Mouse (Mus musculus) lung, postnatal 36 days (tissue): ENCODE data around the gene Saa3.
"Not testable (repeated sequence)": the region's sequence is repeated elsewhere in the genome, so short reads cannot be mapped to it uniquely, and the experiment has no call there.

Source experiments
- DNase-seq: peaks from one replicate; pipeline ENCODE4 v3.0.0; 2022; ENCODE audit warnings: mixed read lengths

Gene Saa3

DNA sequence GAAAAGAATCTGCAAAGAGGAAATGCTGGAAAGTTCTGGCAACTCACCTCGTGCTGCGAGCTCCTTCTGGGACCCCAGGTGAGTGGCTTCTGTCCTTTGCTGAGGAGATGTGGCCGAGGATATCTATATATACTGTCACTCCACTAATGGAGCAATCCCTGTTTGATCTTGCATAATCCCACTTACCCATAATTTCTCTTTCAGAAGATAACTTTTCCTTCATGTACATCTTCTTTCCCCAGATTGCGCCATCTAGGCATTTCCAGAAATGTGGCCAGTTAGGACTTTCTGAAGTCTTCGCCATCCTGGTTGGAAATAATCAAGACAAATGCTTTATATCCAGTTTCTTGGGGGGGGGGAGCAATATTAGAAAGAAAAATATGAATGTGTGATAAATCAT, at the start of gene Saa3:
Gene Saa3 (minus strand): TSS at position 101 of the 400 bp plus-strand sequence.
- DNase-seq, result no peak

DNA sequence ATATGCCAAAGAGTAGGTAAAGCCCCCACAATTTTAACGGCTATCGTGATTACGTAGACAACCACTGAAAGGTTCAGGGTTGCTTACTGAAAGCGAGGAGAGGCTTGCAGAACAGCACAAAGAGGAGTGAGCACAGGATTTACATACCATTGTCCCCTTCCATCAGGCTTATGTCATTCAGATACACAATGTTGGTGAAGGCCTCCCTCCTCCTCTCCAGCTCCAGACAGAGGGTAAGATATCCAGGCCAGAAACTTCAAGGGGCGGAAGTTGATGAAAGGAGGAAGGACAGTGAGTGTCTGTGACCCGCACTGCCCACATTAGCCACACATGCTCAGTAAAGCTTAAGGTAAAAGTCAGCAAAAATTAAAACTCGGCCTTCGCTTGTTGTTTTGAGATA, 49.2 kb upstream of the Saa3 start:
- no peak for DNase-seq

GRCm38 (mm10) chr7:46762601-46763000, 47.1 kb upstream of the Saa3 start:
- no peak for DNase-seq

- no peak for DNase-seq
Measured at GRCm38 (mm10) chr7:46761049-46761795, 45.7 kb upstream of the Saa3 start.

DNA sequence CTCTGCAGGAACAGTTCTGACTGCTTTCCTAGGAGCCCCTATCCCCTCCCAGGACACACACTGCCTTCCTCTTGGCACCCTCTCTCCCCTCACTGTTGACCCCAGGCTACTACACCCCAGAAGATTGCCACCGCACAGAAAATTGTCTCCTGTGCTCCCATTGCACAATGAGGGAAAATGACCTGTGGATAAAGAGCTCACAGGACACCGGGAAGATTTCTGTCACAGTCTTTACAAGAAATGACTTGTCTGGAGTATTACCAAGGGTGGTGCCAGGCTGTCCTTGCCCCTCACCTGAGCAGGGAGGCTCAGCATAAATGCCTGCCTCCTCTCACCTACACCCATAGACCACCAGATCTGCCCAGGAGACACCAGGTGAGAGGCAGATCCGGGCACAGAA, 36.0 kb upstream of the Saa3 start, which contains the start of gene Saa2:
Gene Saa2 (plus strand): TSS at position 301 of the 400 bp plus-strand sequence.
- no peak for DNase-seq

DNA sequence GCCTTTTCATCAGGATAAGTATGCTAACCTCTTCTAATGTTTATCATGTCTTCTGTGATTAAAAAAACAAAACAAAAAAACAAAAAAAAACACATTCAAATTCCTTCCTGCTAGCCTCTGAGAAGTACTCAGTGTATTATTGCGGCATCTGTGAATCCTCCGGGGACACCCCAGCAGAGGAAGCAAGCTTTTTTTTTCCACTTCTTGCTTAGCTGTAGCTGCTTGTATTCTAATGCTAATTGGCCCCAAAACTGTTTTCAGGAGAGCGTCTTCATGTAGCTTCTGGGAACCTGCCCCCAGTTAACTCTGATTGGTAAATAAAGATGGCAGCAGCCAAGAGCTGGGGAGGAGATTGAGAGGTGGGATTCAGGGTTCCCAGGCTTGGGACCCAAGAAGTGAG, 33.0 kb upstream of the Saa3 start:
- DNase-seq, result peak; percentile 30

DNA sequence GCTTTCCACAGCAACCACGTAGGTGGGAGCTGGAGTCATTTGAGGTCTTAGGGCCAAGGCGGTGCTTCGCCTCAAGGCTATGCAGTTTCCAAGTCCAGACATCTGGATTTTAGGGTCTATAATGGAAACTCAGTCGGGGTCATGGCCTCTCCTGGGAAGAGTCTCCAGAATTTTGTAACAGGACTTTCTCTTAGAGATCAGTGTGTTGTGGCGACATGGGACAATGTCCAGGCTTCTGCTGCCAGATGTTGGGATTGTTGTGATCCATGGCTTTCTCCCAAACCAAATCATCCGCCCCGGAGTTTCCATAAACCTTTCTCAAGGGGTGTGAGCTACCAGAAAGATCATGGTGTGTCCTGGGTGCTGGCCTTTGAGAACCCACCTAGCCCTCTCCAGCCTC, 30.9 kb upstream of the Saa3 start:
- peak; percentile 21 for DNase-seq

DNA sequence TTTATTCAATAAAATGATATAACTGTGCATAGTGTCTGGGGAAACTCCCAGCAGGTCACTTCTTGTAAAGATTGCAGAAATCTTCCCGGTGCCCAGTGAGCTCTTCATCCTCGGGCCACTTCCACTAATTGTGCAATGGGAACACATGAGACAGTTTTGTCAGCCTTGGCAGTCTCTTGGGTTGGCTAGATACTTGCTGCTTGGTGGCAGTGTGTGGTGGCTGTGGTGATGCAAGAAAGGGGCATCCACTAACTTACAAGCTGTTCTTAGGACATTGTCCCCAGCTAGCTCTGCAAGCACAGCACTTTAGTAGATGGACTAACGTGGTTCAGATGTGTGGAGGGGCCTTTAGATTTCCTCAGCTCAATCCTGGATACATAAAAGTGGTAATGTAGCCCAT, 30.3 kb upstream of the Saa3 start:
- peak; percentile 63 for DNase-seq

DNA sequence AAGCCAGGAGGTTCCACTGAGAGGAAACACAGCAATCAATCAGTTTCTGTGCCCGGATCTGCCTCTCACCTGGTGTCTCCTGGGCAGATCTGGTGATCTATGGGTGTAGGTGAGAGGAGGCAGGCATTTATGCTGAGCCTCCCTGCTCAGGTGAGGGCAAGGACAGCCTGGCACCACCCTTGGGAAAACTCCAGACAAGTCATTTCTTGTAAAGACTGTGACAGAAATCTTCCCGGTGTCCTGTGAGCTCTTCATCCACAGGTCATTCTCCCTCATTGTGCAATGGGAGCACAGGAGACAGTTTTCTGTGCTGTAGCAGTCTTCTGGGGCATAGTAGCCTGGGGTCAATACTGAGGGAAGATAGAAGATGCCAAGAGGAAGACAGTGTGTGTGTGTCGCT, 27.4 kb upstream of the Saa3 start, which contains the start of gene Saa1:
Gene Saa1 (minus strand): TSS at position 101 of the 400 bp plus-strand sequence.
- DNase-seq, result not testable (repeated sequence)

- not testable (repeated sequence) for DNase-seq
Measured at GRCm38 (mm10) chr7:46740041-46740440, 24.5 kb upstream of the Saa3 start.

GRCm38 (mm10) chr7:46738561-46739460, 23.3 kb upstream of the Saa3 start:
- DNase-seq, result peak; percentile 64

DNA sequence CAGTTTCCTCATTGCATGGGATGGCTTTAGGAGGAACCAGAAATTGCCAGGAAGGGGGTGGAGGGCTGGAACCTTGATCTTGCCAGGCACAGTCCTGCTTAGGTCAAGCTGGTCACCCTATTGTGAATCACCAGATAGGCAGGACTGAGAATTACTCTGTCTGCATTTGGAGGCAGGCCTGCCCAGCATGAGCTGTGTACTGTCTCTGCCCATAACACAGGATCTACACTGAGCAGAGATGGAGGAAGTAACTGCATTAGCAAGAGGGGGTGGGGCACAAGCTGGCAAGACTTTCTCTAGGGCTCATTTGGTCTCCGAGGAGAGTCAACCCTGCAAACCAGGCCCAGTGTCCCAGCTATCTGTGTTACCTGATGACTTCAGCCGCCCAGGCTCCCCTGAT, 19.5 kb upstream of the Saa3 start:
- peak; percentile 54 for DNase-seq

DNA sequence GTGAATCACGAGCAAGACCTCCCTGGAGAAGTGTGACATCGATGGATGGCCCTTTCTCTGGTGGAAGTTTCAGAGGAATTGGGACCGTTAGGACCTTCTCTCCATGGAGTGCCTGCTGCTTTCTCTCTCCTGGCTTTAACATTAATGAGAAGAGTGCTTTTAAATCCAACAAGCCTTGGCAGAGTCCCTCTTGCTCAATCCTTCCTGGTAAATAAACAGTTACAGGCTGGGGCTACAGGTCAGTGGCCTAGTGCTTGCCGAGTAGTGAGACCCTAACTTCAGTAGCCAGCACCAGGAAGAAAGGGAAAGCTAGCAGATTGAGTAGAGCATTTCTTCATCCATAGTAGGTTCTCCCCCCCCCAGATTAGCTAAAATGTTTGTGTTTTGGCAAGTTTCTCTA, 17.0 kb upstream of the Saa3 start, which contains the start of gene Saa4:
Gene Saa4 (minus strand): TSS at position 146 of the 400 bp plus-strand sequence.
- no peak for DNase-seq

GRCm38 (mm10) chr7:46727584-46727983, 12.1 kb upstream of the Saa3 start:
- no peak for DNase-seq

DNA sequence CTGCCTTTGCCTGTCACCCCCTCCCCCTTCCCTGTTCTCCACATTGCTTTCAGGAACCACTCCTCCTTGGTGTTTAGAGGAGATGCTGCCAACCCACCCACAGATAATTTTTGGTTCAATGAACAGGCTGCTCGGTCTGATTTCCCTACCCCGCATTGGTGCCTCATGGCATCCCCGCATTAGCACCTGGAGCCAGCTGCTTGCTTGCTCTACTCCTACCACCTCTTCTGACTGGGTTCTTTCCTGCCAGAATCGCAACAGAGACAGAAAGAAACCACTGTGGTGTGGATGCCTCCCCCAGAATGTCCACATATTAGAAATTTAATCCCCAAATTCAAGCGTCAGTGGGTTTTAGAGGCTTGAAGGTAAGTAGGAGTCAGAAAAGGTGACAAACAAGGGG, 8.9 kb upstream of the Saa3 start:
- DNase-seq, result no peak

DNA sequence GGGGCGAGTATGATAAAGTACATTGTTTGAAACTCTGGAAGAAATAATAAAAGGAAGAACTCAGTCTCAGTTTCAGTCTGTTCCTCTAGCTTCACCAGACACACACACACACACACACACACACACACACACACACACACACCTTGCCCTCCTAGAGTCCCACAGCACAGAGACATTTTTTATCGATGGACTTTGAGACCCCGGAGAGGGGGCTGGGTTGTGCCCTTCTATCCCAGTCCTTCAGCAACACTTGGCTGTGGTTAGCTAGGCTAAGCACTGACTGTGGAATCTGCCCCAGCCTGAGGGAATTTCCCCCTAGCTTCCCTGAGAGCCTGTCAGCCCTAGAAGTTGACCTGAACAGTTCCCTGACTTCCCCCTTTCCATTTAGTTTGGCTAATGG, 8.3 kb upstream of the Saa3 start:
- no peak for DNase-seq

DNA sequence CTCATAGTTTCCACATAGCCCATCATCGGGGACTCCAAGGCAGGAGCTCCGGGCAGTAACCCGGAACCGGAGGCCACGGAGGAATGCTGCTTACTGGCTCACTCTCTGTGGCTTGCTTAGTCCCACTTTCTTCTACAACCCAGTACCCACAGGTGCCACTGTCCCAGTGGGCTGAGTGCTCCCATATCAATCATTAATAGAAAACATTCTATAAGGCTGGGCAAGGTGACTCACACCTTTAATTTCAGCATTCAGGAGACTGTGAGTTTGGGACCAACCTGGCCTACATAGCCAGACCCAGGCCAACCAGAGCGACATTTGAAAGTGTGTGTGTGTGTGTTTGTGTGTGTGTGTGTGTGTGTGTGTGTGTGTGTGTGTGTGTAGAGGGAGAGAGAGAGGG, 7.9 kb upstream of the Saa3 start:
- DNase-seq, result no peak

DNA sequence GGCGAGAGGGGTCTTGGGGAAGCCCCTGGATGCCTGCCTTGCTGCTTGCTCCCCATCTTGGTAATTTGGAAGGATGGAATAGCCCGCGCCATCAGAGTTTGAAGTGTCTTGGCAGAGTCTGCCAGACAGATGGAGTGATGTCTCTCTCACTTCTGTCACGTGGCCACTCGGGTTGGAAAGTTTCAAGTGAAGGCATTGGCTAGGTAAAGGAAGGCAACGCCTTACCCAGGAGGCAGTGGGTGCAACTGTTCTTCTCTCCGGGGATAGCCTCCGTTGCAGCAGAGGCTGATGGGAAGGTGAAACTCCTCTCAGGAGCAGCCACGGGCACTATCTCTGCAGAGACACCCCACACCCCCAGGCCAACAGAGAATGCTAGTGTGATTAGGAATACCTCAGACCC, 5.0 kb upstream of the Saa3 start:
- peak; percentile 25 for DNase-seq

- DNase-seq, result peak; percentile 91
Measured at GRCm38 (mm10) chr7:46719526-46719925, 4.0 kb upstream of the Saa3 start.

GRCm38 (mm10) chr7:46718591-46719270, 3.2 kb upstream of the Saa3 start:
- no peak for DNase-seq

GRCm38 (mm10) chr7:46716897-46717296, 1.4 kb upstream of the Saa3 start:
- DNase-seq, result peak; percentile 80

- DNase-seq, result peak; percentile 77
Measured at GRCm38 (mm10) chr7:46714518-46714917, 982 bp downstream of the Saa3 start.

GRCm38 (mm10) chr7:46712250-46712649, 3.2 kb downstream of the Saa3 start:
- no peak for DNase-seq
